Mouse (Mus musculus) urinary bladder, postnatal 36 days (tissue): ENCODE data around the gene Syna.

ENCODE experiments used
- DNase-seq, 2 experiments: peaks; one replicate each; pipeline ENCODE4 v3.0.0; 2022; ENCODE audit warnings: low spot score in 2 of 2, mixed read lengths in 1 of 2

Gene Syna

GRCm38 (mm10) chr5:134530830-134531229 is 29.1 kb downstream of the Syna start:
- DNase-seq = peak in 1 of 2 experiments; percentile 60

GRCm38 (mm10) chr5:134528488-134528887 is 31.5 kb downstream of the Syna start:
- no peak for DNase-seq

- DNase-seq = no peak
Measured at GRCm38 (mm10) chr5:134525971-134526711, 33.8 kb downstream of the Syna start.

GRCm38 (mm10) chr5:134523728-134524127 is 36.2 kb downstream of the Syna start:
- no peak for DNase-seq

GRCm38 (mm10) chr5:134522524-134522923 is 37.4 kb downstream of the Syna start:
- DNase-seq = no peak

GRCm38 (mm10) chr5:134521806-134522205 is 38.2 kb downstream of the Syna start:
- no peak for DNase-seq

- DNase-seq = no peak
Measured at GRCm38 (mm10) chr5:134521131-134521530, 38.8 kb downstream of the Syna start.

- no peak for DNase-seq
Measured at GRCm38 (mm10) chr5:134520120-134520519, 39.9 kb downstream of the Syna start.

GRCm38 (mm10) chr5:134519471-134519870 is 40.5 kb downstream of the Syna start:
- DNase-seq = no peak

GRCm38 (mm10) chr5:134512086-134512485 is 47.9 kb downstream of the Syna start:
- no peak for DNase-seq

GRCm38 (mm10) chr5:134510266-134510665 is 49.7 kb downstream of the Syna start:
- no peak for DNase-seq

- no peak for DNase-seq
Measured at GRCm38 (mm10) chr5:134508965-134509364, 51.0 kb downstream of the Syna start.
